Comparison of ENCODE assay signal across 13 mouse cellular contexts in genomic region chr5:138900952-138901599, GRCm38 (mm10).
DNase-seq lines count a peak whose midpoint lies in the region; ATAC-seq lines count a peak whose summit lies in the region.
"Had no signal": no experiment of that assay in that cellular context is flagged by ENCODE, and none has a peak within 500 bp of the region (broad histone marks: within the 10 kb centered on the region; RNA-seq: fewer than 3 reads in every experiment).

No protein-coding gene starts in this region.

- peak; percentile 95 for ATAC-seq in frontal cortex, adult (ENCODE audit: low TSS enrichment)
- ATAC-seq in embryonic facial prominence, embryonic 15.5 days (ENCODE audit: insufficient number of reproducible peaks, low FRiP score, low TSS enrichment, low read depth): no peak
- ATAC-seq in megakaryocyte, adult 5-6 weeks (ENCODE audit: poor library complexity, severe bottlenecking): no peak
- no peak for ATAC-seq in activated CD4-positive, CD25-positive, alpha-beta regulatory T cell, adult 4 months

- DNase-seq in frontal cortex, postnatal 10 days (ENCODE audit: low spot score in 2 of 2): no peak
- DNase-seq in layer of hippocampus, adult 9-10 months (ENCODE audit: low spot score): peak; percentile 40
- peak; percentile 28 for DNase-seq in right cerebral cortex, postnatal 14 days
- DNase-seq in thymus, adult 18-20 months: no peak
- DNase-seq: adrenal gland, adult 8-10 months; lung, postnatal 36 days had no signal

- 62% methylated on average over 15 of the region's 15 CpGs for WGBS in embryonic facial prominence, embryonic 15.5 days

- no peak overlapping the region for H3K9ac ChIP-seq in embryonic facial prominence, embryonic 15.5 days
- H3K9ac ChIP-seq: forebrain, embryonic 12.5 days; hindbrain, embryonic 13.5 days had no signal

- peaks cover 11% of the 10 kb centered on the region for H3K4me1 ChIP-seq in embryonic facial prominence, embryonic 15.5 days
- H3K4me1 ChIP-seq: hindbrain, embryonic 13.5 days had no signal

- 0 out of 2 replicates have a peak overlapping the region, but pooled peaks have one; percentile 55 for H3K27ac ChIP-seq in embryonic facial prominence, embryonic 15.5 days (replicated peaks)
- H3K27ac ChIP-seq: forebrain, embryonic 12.5 days; hindbrain, embryonic 13.5 days had no signal

- no peaks in the 10 kb centered on the region for H3K9me3 ChIP-seq in embryonic facial prominence, embryonic 15.5 days (replicated peaks)
- H3K9me3 ChIP-seq: forebrain, embryonic 12.5 days; hindbrain, embryonic 13.5 days had no signal

- H3K4me2 ChIP-seq in embryonic facial prominence, embryonic 15.5 days (replicated peaks): no peak overlapping the region
- H3K4me2 ChIP-seq: forebrain, embryonic 12.5 days; heart, embryonic 11.5 days; hindbrain, embryonic 13.5 days had no signal

- H3K4me3 ChIP-seq in embryonic facial prominence, embryonic 15.5 days (replicated peaks): no peak overlapping the region
- H3K4me3 ChIP-seq: forebrain, embryonic 12.5 days; hindbrain, embryonic 13.5 days had no signal

- H3K36me3 ChIP-seq in embryonic facial prominence, embryonic 15.5 days: no peaks in the 10 kb centered on the region
- H3K36me3 ChIP-seq: forebrain, embryonic 12.5 days; hindbrain, embryonic 13.5 days had no signal

- H3K27me3 ChIP-seq in embryonic facial prominence, embryonic 15.5 days: no peaks in the 10 kb centered on the region
- H3K27me3 ChIP-seq: forebrain, embryonic 12.5 days; hindbrain, embryonic 13.5 days had no signal

Comparison
In these comparisons a context has a peak if more than half of its experiments do, and no peak if none do; other contexts are left out.
1. DNase-seq: peak in layer of hippocampus, adult 9-10 months (single experiment) and right cerebral cortex, postnatal 14 days (single experiment); none in frontal cortex, postnatal 10 days (0 of 2) and thymus, adult 18-20 months (0 of 2).